ENCODE assay signal across 32 mouse cellular contexts in genomic region chr6:99663232-99663631, GRCm38 (mm10). TPM values are rescaled to one million over a fixed set of nuclear protein-coding genes. Genes with fewer than 3 reads are reported as not detected.
"Had no signal": no experiment of that assay in that cellular context is flagged by ENCODE, and none has a peak within 500 bp of the region (broad histone marks: within the 10 kb centered on the region; RNA-seq: fewer than 3 reads in every experiment).

No protein-coding gene starts in this region.

- H3K4me2 ChIP-seq: limb, embryonic 12.5 days; limb, embryonic 13.5 days; limb, embryonic 15.5 days; liver, embryonic 11.5 days; liver, embryonic 12.5 days; liver, embryonic 13.5 days; liver, embryonic 15.5 days; lung, embryonic 14.5 days; lung, embryonic 15.5 days; midbrain, embryonic 12.5 days; midbrain, embryonic 13.5 days; midbrain, embryonic 15.5 days had no signal

- H3K36me3 ChIP-seq: limb, embryonic 10.5 days; limb, embryonic 12.5 days; limb, embryonic 13.5 days; limb, embryonic 15.5 days; liver, embryonic 12.5 days; liver, embryonic 13.5 days; liver, embryonic 15.5 days; lung, embryonic 15.5 days; midbrain, embryonic 10.5 days; midbrain, embryonic 12.5 days; midbrain, embryonic 13.5 days; midbrain, embryonic 15.5 days had no signal

- H3K27ac ChIP-seq: left cerebral cortex, adult 2 months; limb, embryonic 10.5 days; limb, embryonic 12.5 days; limb, embryonic 13.5 days; limb, embryonic 15.5 days; liver, embryonic 12.5 days; liver, embryonic 13.5 days; liver, embryonic 14.5 days; liver, embryonic 15.5 days; lung, embryonic 15.5 days; macrophage; midbrain, embryonic 10.5 days; midbrain, embryonic 12.5 days; midbrain, embryonic 13.5 days; midbrain, embryonic 15.5 days had no signal

- H3K9ac ChIP-seq: limb, embryonic 12.5 days; limb, embryonic 13.5 days; limb, embryonic 15.5 days; liver, embryonic 12.5 days; liver, embryonic 13.5 days; liver, embryonic 14.5 days; liver, embryonic 15.5 days; liver, postnatal 0 days; lung, embryonic 14.5 days; lung, embryonic 15.5 days; midbrain, embryonic 12.5 days; midbrain, embryonic 13.5 days; midbrain, embryonic 15.5 days had no signal

- H3K27me3 ChIP-seq: limb, embryonic 13.5 days; limb, embryonic 15.5 days; lung, embryonic 15.5 days; midbrain, embryonic 15.5 days had no signal

- ATAC-seq: liver, embryonic 12.5 days; liver, postnatal 0 days; lung, postnatal 0 days; midbrain, embryonic 13.5 days; midbrain, embryonic 15.5 days had no signal

- H3K9me3 ChIP-seq: limb, embryonic 10.5 days; limb, embryonic 12.5 days; limb, embryonic 13.5 days; limb, embryonic 15.5 days; liver, embryonic 12.5 days; liver, embryonic 13.5 days; liver, embryonic 15.5 days; lung, embryonic 15.5 days; megakaryocyte, embryonic 14.5 days; midbrain, embryonic 10.5 days; midbrain, embryonic 12.5 days; midbrain, embryonic 13.5 days; midbrain, embryonic 15.5 days had no signal

- DNase-seq: left cerebral cortex, postnatal 4 days; liver; liver, embryonic 13.5 days; liver, postnatal 0 days; lung, adult 18-20 months; lung, adult 2 months; lung, embryonic 14.5 days; lung, postnatal 10 days; lung, postnatal 14 days; lung, postnatal 36 days; lung, postnatal 4 days; midbrain, embryonic 14.5 days had no signal

- H3K4me3 ChIP-seq: left cerebral cortex, adult 2 months; limb, embryonic 10.5 days; limb, embryonic 12.5 days; limb, embryonic 13.5 days; limb, embryonic 15.5 days; liver, embryonic 12.5 days; liver, embryonic 13.5 days; liver, embryonic 15.5 days; lung, embryonic 15.5 days; midbrain, embryonic 10.5 days; midbrain, embryonic 12.5 days; midbrain, embryonic 13.5 days; midbrain, embryonic 15.5 days; myocyte had no signal

RNA-seq across cellular contexts. Expression of gene Gpr27, which starts 29.2 kb away (rescaled TPM):
- total RNA-seq: megakaryocyte-erythroid progenitor cell, adult 5-6 weeks; monocyte, adult 5-6 weeks had no signal
- polyA plus RNA-seq: macrophage, myocyte had no signal
